Mouse (Mus musculus) brain, adult 2 months (tissue): ENCODE results near the gene Tigar.

Experiments used
- DNase-seq: peaks from one replicate; pipeline ENCODE4 v3.0.0; 2011; ENCODE audit warnings: low read depth, low spot score

Gene Tigar

DNA sequence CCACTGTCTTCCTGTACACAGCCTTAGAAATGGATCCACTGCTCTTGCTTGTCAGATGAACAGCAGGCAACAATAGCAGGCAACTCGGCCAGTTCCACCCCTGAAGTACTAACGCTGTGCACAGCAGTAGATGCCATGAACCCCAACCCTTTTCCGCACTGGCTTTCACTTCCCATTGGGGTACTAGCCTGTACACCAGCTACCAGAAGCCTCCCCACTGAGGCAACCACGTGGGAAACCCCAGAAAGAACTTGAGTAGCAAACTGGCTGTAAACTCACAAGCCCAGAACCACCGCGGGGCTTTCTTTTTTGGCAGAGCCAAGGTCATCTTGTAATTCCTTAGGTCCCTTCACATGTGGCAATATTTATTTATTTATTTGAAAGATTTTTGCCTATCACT lies 27.5 kb downstream of the Tigar start:
- no peak for DNase-seq

DNA sequence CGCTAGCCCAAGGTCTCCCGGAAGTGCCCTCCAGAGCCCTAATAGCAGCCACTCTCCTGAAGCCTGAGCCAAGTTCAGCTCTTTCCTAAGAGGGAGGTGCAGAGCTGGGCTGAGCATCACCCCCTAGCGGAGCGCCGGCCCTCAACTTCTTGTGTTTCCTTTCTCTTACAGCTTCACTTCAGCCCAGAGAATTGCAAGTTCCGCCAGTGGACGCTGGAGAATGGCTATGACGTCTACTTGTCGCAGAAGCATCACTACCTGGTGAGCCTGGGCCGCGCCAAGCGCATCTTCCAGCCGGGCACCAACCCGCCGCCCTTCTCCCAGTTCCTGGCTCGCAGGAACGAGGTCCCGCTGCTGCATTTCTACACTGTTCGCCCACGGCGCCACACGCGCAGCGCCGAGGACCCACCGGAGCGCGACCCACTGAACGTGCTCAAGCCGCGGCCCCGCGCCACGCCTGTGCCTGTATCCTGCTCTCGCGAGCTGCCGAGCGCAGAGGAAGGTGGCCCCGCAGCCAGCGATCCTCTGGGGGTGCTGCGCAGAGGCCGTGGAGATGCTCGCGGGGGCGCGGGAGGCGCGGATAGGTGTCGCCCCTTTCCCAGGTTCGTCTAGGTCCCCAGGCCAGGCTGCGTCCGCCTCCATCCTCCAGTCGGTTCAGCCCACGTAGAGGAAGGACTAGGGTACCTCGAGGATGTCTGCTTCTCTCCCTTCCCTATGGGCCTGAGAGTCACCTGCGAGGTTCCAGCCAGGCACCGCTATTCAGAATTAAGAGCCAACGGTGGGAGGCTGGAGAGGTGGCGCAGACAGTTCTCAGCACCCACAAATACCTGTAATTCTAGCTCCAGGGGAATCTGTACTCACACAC lies 29.3 kb downstream of the Tigar start:
- peak; percentile 95 for DNase-seq

DNA sequence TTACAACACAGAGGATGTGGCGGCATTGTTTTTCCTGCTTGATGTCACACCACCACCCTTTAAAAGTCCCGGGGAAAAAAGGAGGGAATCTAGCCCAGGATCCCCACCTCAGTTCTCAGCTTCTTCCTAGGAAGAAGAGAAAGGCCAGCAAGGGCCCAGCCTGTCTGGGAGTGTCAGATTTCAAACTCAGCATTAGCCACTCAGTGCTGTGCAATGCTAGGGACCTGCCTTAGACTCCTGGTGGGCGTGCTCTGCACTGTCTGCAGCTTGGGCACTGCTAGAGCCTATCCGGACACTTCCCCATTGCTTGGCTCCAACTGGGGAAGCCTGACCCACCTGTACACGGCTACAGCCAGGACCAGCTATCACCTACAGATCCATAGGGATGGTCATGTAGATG lies 36.5 kb downstream of the Tigar start, which contains the start of gene Fgf23:
Gene Fgf23 (plus strand): TSS at position 86 of the 400 bp plus-strand sequence.
- DNase-seq: no peak

DNA sequence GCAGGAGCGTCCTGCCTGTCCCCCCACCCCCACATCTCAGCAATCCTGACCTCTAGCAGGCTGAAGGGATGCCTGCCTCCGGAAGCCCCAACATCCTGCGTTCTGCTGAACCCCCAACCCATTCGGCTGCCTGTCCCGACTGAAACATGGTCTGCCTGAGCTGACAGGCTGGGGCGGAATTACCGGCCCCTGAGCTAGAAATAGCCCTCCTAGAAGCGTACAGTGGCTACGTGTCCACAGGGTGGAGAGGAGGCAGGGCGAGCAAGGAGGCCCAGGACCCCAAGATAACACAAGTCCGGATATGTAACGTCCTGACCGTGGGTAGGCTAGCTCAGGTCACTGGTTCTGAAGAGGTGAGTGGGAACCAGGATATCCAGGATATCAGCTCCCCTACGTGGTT lies 44.5 kb downstream of the Tigar start:
- DNase-seq: no peak

DNA sequence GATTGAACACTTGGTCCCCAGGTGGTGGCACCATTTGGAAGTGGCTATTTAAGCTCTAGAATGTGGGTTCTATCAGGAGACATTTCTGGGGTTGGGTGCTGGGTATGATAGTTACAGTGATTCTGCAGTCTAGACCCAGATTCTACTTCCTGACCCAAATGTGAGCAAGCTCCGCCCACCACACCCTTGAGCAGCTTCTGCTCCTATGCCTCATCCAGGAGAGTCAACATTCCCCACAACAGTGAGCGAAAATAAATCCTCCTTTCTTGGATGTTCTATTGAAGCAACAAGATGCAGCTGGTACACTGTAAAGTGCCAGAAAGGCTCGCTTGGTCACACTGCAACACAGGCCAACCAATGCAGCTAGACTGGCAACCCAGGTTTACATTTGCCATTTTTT lies 45.4 kb downstream of the Tigar start:
- peak; percentile 74 for DNase-seq

DNA sequence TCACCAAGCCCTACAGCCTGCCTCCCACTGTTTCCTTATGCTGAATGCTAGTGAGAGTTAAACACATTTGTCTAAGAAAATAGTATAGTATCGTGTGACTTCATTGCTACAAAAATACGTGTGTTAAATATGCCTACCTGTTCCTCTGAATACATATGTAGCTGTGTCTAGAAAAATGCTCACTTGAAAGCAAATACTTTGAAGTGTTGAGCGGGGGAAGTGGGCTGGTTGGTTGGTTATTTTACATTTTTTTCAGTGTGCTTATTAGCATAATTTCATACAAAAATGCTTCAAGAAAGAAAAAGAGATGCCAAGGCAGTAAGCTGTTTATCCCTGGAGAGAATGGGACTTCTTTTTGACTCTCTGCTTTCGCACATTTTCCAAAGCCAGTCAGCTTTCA lies 49.4 kb downstream of the Tigar start:
- peak; percentile 31 for DNase-seq

DNA sequence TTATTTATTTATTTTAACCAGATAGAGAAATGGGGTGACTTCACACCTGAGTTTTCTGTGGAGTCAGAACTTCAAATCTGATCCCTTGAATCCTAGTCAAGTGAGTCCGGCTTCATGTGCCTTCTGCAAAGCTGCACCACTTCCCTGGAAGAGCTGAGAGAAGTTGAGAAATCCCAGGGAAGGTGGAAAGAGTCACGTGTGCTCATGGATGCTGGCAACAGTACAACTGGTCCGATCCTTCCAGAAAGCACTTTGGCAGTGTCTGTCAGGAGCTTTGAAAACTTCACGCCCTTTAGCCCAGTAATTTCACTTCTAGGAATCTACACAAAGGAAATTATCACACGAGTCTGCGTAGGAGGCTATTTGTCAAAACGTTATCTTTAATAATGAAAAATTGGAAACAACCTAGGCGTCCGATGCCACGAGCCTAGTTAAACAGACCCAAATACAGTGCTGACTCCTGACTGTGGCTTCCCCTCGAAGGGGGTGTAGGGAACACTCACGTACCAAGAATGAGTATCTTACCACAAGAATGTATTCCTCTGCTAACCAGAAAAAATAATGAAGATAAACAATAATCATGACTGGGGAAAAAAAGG lies 52.3 kb downstream of the Tigar start:
- no peak for DNase-seq

DNA sequence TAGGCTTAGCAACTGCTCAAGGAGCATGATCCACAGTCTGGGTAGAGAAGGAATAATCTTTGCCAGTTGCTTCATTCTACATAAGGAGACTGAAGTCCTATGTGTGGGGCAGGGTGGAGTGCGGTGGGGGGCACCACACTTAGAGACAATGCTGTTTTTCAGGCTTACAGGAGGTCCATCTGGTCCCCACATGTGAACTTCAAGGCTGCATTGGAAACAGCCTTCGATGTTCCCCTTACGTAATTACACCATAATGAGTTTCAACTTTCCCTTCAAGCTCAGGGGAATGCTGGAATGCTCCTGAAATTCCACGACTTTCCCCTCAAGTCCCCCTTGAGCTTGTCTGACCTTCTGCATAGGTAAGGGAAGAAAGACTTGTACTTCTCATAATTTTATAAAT lies 58.5 kb downstream of the Tigar start:
- DNase-seq: no peak

DNA sequence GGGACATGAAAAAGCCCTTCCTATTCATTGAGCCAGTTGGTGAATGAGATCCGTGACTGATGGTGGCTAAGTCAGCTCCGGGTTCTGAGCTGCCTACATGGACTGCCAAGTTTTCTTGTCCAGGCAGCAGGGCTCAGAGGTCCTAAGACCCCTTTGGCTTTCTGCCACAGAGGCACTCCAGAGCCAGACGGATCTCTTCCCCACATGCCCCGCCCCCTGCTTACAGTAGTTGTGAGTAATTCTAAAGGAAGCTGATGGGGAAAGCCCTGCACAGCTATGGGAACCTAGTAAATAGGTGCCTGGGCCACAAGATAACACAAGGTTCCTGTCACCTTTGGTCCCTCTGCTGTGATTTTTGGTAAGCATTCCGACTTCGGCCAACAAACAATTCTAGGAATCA lies 64.4 kb downstream of the Tigar start:
- no peak for DNase-seq
